Mouse (Mus musculus): ENCODE measurements around the gene Kat2b.
A peak's percentile ranks its signal among the peaks of the same experiment; 100 is the strongest.
"Not testable (repeated sequence)": the region's sequence is repeated elsewhere in the genome, so short reads cannot be mapped to it uniquely, and the experiment has no call there.

Gene Kat2b

DNA sequence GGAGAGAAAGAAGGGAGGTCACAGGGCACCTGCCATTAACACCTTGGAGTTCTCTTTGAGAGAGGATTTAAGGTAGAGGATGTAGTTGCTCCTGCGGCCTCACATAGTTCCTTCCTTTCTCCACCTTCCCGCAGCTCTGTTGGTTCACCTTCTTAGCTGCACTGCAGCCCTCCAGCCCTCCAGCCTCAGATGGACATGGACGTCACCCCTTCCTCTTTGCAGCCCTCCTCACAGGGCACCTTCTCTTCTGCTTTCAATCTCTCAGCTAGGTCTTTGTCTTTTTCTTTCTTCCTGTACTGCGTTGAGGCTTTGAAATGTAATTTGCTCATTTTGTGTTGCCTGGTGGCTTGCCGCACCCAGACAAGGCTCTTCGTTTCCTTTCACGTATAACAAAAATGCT is 36.6 kb downstream of the Kat2b start:
- not testable (repeated sequence) for DNase-seq

DNA sequence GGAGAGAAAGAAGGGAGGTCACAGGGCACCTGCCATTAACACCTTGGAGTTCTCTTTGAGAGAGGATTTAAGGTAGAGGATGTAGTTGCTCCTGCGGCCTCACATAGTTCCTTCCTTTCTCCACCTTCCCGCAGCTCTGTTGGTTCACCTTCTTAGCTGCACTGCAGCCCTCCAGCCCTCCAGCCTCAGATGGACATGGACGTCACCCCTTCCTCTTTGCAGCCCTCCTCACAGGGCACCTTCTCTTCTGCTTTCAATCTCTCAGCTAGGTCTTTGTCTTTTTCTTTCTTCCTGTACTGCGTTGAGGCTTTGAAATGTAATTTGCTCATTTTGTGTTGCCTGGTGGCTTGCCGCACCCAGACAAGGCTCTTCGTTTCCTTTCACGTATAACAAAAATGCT is 39.4 kb downstream of the Kat2b start:
- not testable (repeated sequence) for DNase-seq

DNA sequence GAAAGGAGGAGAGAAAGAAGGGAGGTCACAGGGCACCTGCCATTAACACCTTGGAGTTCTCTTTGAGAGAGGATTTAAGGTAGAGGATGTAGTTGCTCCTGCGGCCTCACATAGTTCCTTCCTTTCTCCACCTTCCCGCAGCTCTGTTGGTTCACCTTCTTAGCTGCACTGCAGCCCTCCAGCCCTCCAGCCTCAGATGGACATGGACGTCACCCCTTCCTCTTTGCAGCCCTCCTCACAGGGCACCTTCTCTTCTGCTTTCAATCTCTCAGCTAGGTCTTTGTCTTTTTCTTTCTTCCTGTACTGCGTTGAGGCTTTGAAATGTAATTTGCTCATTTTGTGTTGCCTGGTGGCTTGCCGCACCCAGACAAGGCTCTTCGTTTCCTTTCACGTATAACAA is 42.3 kb downstream of the Kat2b start:
- DNase-seq, result not testable (repeated sequence)

- DNase-seq, result no peak
Observed at GRCm38 (mm10) chr17:53617295-53617957, 50.8 kb downstream of the Kat2b start.

DNA sequence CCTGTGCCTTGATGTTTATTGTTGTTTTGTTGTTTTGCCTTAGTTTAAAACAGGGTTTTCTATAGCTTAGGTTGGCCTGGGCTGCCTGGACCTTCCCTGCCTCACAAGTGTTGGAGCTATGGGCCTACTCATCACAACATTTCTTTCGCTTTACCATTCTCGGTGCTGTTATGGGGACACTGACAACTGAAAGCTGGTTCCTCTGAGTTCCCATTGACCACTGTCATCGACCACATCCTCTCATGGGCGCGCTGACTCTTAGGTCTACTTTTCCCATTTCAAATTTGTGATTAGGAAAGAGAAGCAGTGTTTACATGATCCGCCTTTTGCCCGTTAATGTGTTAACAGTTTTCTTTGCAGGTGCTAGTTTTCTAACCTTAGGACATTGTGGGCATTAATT is 51.7 kb downstream of the Kat2b start:
- DNase-seq, result no peak

DNA sequence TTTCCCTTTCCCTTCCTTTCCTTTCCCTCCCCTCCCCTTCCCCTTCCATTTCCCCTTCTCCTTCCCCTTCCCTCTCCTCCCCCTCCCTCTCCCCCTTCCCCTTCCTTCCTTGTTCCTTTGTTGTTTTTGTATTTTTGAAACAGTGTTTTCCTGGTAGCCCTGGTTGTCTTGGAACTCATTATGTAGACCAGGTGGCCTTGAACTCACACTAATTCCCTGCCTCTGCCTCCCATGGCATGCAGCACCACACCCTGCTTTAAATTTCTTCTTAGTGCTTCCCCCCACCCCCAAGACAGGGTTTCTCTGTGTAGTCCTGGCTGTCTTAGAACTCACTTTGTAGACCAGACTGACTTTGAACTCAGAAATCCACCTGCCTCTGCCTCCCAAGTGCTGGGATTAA is 52.7 kb downstream of the Kat2b start:
- no peak for DNase-seq

DNA sequence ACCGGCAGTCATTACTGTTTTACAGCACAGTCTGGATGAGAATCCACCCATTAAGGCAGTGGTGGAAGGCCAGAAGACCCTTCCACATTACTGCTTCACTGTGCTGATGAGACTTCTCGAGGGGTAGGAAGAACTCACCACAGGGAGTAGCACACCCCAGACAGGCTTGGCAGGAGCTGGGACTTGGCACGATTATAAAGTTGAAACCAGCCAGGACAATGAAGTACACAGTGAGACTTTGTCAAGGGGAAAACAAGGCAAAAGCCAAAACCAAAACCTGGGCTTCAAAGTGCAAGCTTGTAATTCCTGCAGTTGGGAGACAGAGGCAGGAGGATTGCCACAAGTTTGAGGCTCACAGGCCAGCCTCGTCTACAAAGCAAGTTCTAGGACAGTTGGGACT is 54.0 kb downstream of the Kat2b start:
- no peak for DNase-seq

DNA sequence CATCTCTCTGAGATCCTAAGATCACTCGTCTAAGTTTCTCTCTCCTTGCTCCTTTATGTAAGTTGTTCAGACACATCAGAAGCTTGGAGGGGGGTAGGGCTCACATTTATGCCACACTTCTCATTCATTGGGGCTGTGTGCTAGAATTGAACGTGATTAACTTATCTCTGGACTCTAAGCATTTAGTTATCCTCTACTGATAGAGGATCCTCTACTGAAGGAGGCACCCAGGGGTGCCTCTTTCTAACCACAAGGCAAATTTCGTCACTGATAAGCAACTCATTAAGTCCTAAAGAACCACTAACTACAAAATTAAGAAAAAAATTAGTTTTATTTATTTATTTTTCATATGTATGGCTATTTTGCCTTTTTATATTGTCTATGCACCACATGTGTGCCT is 55.5 kb downstream of the Kat2b start:
- no peak for DNase-seq

DNA sequence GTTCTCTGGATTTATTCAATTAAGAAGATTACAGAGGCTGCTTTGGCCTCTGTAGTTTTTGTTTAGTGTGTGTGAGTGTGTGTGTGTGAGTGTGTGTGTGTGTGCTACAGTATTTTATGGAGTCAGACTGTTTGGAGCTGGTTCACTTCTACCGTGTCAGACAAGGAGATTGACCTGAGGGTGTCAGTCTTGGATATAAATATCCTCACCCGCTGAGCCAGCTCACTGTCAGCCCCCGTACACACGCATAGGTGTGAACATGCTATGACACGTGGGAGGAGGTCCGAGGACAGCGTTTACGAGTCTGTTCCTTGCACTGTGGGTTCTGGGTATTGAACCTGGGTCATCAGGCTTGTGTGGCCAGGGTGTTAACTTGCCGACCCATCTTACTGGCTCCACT is 57.1 kb downstream of the Kat2b start:
- DNase-seq, result no peak

DNA sequence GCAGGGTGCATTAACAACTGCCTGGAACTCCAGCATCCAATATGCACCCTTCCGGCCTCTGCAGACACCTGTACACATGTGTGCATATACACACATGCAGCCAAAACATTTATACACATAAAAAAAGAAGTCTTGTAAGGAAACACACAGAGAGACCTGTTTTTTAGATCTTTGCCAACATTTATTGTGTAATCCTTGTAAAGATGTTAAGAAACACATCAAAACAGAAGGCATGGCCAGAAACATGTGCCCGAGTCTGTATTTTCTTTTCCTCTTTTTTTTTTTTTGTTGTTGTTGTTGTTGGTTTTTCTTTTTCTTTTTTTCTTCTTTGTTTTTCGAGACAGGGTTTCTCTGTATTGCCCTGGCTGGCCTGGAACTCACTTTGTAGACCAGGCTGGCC is 59.5 kb downstream of the Kat2b start:
- DNase-seq, result no peak

DNA sequence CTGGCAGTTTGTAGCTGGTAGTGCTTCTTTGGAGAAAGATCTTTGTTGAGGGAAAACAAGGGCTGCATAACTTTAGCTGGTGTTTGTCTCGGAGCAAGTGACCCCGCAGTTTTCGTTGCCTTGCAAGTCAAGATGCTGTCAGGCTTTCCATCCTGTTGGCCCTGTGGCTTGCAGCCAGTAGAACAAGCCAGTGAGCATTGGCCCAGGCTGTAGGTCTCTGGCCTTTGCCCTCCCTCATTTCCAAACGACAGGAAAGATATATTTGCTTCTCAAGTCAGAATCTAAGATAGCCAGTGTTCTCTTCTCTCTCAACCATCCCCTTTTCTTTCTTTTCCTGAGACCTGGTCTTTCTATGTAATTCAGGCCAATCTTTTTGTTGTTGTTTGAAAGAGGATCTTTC is 60.8 kb downstream of the Kat2b start:
- peak; percentile 32 for DNase-seq

DNA sequence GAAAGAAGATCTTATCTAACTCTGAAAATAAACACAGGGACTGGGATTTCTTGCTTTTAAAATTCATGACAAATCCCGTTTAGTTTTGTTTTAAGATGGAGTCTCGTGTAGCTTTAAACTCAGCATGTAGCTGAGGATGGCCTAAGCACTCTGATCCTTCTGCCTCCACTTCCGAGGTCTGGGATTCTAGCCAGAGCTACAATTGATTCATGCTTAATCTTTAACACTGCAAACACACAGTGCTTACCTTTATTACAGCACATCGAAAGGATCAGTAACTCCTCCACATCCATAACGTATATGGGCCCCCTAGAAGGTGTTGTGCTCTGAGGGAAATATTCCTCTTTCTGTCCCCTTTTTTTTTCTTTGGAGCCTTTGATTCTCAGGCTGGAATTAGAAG is 61.5 kb downstream of the Kat2b start:
- no peak for DNase-seq

DNA sequence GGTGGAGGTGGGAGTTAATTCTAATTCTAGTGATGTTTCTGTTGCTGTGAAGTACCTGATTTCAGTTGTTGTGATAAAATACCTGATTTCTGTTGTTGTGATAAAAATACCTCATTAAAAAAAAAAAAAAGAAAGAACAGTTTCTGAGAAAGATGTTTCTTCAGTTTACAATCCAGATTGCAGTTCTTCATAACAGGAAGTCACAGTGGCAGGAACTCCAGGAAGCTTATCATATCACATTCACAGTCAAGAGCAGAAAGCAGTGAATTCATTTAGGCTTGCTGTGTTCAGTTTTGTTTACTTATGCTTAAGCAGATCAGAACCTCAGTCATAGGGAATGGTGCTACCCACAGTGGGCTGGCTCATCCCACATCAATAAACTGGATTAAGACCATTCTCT is 64.7 kb downstream of the Kat2b start:
- no peak for DNase-seq

DNA sequence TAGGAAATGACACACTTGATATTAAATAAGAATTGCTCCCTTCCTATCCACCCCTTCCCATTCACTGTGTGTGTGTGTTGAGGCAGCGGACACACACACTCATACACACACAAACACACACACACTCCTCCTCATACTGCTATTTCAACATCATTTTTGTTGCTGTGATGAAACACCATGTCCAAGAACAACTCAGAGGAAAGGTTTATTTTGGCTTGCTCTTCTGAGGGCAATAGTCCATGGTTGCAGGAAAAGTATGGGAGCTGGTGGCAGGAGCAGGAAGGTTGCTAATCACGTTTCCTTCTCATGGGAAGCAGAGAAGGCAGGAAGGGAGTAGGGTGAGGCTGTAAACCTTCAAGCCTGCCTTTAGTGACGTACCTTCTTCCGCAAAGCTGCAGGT is 76.7 kb downstream of the Kat2b start:
- no peak for DNase-seq

DNA sequence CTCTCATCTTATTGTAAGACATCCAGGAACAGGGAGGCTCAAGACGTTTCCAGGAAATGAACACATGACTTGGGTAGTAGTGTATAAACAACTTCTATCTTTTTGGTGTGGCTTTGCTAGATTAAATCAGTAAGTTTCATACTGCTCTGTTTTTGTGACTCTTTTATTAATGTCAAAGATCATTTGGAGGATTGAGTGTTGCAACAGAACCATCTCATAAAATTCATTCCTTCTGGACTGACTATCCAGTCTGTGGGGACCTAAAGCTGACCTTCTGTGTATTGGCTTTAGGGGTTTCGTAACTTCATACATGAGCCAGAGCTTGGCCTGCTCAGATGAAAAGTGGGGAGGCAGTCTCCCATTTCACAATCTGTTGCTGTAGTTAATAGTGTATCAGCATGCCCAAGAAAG is 83.6 kb downstream of the Kat2b start:
- no peak for DNase-seq

GRCm38 (mm10) chr17:53654596-53654995 is 87.9 kb downstream of the Kat2b start:
- DNase-seq, result no peak

- DNase-seq, result peak; percentile 31
Observed at GRCm38 (mm10) chr17:53655081-53655480, 88.4 kb downstream of the Kat2b start.

GRCm38 (mm10) chr17:53655959-53656358 is 89.3 kb downstream of the Kat2b start:
- no peak for DNase-seq

DNA sequence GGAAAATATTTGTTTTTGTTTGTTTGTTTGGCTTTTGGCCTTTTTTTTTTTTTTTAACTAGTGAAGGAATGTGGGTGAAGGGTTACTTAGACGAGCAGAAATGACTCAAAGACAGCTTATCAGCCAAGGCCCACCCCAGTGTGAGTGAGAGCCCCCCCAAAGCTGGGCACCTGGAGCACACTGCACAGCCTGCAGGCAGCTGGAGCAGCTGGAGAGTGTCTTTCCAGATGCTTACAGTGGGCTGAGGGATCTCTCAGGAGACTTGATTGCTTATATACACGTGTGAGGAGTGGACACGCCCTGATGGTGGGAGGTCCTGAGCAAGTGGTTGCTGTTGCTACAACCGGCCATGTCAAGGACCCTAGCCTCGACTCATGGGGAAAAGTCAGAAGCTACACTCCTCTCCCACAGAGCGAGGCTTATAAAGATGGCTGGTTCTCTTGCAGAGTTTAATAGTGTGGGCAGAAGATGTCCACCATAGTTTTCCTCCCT is 89.8 kb downstream of the Kat2b start:
- no peak for DNase-seq

DNA sequence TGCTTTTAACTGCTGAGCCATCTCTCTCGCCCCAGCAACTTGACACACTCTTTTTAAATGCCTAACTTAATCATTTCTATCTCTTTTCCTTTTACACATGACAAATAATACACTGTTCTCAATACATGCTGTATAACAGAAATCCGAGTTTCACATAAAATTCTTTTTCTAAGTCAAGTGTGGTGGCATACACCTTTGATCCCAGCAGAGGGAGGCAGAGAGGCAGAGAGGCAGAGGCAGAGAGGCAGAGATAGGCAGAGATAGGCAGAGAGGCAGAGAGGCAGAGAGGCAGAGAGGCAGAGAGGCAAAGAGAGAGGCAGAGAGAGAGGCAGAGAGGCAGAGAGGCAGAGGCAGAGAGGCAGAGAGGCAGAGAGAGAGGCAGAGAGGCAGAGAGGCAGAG is 90.7 kb downstream of the Kat2b start:
- not testable (repeated sequence) for DNase-seq

DNA sequence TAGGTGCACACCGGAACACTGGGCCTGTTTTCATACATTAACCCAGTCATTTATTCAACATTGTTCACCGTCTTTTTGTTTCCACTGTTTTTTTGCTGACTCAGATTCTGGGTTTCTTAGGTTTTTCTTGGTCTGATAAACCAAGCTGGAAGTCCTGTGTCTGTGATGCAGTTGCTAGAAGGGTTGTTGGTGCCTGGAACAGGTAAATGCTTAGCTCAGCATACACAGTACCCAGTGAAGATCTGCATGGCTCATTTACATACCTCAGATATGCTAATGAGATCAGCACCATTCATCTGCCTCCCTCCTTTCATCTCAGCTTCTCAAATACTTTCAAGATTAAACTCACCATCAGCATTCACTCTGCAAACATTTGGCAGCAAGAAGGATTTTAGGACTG is 92.0 kb downstream of the Kat2b start:
- DNase-seq, result no peak

DNA sequence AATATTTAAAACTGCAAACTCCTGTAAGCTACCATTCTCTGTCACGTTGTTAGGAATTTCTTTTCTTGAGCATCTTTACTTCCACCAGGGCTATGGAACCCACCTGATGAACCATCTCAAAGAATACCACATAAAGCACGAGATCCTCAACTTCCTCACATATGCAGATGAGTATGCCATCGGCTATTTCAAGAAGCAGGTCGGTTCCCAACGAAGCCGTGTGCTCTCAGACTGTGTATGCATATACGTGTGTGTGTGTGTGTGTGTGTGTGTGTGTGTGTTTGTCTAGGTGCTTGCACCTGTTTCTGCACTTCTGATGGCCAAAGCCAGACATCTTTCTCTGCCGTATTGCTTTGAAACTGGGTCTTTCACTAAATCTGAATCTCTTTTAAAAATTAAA is 92.6 kb downstream of the Kat2b start:
- DNase-seq, result no peak

GRCm38 (mm10) chr17:53659738-53660137 is 93.1 kb downstream of the Kat2b start:
- no peak for DNase-seq

GRCm38 (mm10) chr17:53661056-53661840 is 94.6 kb downstream of the Kat2b start:
- no peak for DNase-seq

GRCm38 (mm10) chr17:53664267-53664666 is 97.6 kb downstream of the Kat2b start:
- DNase-seq, result no peak
